Mouse (Mus musculus): ENCODE results near the gene Dlgap3. TPM values are rescaled to one million over a fixed set of nuclear protein-coding genes. Genes with fewer than 3 reads are reported as not detected.

The Dlgap3 gene
- polyA plus RNA-seq (2012; ENCODE audit: low replicate concordance) = 0.59 and 3.9 TPM in 2 replicates

DNA sequence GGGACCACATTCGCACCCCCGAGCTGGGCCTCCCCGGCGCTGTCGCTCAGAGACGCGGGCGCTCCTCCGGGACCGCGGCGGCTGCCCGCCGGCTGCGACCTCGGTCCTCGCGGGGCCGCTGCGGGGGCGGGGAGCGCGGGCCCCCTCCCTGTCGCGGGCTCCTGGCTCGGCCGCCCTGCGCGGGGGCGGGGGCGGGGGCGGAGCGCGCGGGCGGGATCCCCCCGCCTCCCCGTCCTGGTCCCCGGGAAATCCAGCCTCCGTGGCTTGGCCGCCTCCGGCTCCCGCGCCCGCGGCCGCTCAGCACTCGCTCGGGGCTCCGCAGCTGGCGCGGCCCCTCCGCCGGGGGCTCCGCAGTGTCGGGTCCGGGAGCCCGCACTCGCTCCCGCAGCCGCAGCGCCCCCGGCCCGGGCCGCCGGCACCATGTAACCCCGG is at the start of gene Dlgap3:
Gene Dlgap3, plus strand, starts transcription at position 291 of the 432 bp plus-strand sequence.

DNA sequence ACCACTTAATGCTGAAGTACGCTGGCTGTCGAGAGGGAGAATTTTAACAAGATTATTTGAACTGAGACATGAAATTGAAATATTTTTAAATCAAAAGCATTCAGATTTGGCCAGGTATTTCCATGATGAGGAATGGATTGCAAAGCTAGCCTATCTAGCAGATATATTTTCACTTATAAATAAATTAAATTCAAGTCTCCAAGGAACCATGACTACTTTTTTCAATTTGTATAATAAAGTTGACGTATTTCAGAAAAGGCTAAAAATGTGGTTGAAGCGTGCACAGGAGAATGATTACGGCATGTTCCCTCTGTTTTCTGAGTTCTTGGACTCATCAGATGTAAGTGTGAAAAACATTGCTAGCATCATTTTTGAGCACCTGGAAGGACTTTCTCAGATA is 45.6 kb upstream of the Dlgap3 start, which contains the start of gene Tmem35b:
Gene Tmem35b, plus strand, starts transcription at position 301 of the 400 bp plus-strand sequence.

DNA sequence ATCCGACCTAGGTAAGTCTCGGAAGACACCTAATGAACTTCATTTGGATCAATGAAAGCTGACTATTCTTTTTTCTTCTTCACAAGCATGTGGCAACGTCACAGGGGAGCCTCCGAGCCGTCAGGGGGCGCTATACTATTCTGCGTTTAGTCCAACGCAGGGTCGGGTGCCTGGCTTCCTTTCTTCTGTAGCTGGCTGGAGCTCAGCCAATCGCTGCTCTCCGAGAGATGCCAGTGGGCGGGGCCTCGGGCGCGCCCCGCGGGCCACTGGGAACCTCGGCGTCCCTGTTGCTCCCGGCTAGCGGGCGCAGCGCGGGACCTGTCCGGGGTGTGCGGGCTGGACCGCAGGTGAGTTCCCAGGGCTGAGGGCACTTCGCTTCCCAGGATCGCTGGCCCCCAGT is 74.5 kb downstream of the Dlgap3 start, which contains the start of gene Smim12:
Gene Smim12, plus strand, starts transcription at position 233 of the 400 bp plus-strand sequence.

Other genes starting within 250 kb of the Dlgap3 start
- 1.5 and 2.5 TPM in 2 replicates for gene Zmym4, start 201.1 kb upstream of the Dlgap3 start, polyA plus RNA-seq (2012; ENCODE audit: low replicate concordance)
- gene Sfpq, start 147.9 kb upstream of the Dlgap3 start, polyA plus RNA-seq (2012; ENCODE audit: low replicate concordance) = 421 and 927 TPM in 2 replicates
- gene Zmym1, start 108.1 kb upstream of the Dlgap3 start, polyA plus RNA-seq (2012; ENCODE audit: low replicate concordance) = 0.41 and 2.1 TPM in 2 replicates
- gene Zmym6, start 91.8 kb upstream of the Dlgap3 start, polyA plus RNA-seq (2012; ENCODE audit: low replicate concordance) = 0.44 and 0.48 TPM in 2 replicates
- 0.50 and 0.63 TPM in 2 replicates for gene Tmem35b, start 45.5 kb upstream of the Dlgap3 start, polyA plus RNA-seq (2012; ENCODE audit: low replicate concordance)
- gene Smim12, start 74.6 kb downstream of the Dlgap3 start, polyA plus RNA-seq (2012; ENCODE audit: low replicate concordance) = 14.9 and 20.2 TPM in 2 replicates
- gene Gja4, start 144.8 kb downstream of the Dlgap3 start, polyA plus RNA-seq (2012; ENCODE audit: low replicate concordance) = 0.74 and 1.1 TPM in 2 replicates
- gene Gjb3, start 161.6 kb downstream of the Dlgap3 start, polyA plus RNA-seq (2012; ENCODE audit: low replicate concordance) = 0.36 TPM in 1 of 2 replicates, not detected in the other
- not detected in 2 replicates for gene Gjb4, start 184.9 kb downstream of the Dlgap3 start, polyA plus RNA-seq (2012; ENCODE audit: low replicate concordance)
- not detected in 2 replicates for gene Gjb5, start 189.0 kb downstream of the Dlgap3 start, polyA plus RNA-seq (2012; ENCODE audit: low replicate concordance)